ENCODE assay signal across 14 mouse cellular contexts in the genomic region with DNA sequence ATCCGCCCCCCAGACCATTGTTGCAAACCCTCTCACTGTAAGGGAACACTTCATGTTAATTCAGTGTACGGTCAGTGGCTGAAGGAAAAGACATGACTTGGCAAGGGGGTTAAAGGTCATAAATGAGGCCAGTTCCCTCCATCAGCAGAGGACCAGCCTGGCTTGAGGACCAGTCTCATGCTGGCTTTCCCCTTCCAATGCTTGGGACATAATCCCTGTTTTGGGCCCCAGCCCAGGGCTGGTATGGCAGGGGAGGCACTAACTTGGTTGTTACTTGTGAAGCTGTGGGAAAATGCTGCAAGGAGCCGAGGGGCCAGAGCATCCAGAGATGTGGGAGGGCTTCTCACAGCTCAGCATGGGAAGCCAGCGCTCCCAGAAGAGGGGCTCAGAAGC. TPM values are rescaled to one million over a fixed set of nuclear protein-coding genes. Genes with fewer than 3 reads are reported as not detected.
DNase-seq lines count a peak whose midpoint lies in the region; ATAC-seq and TF ChIP-seq lines count a peak whose summit lies in the region.
"Had no signal": no experiment of that assay in that cellular context is flagged by ENCODE, and none has a peak within 500 bp of the region (broad histone marks: within the 10 kb centered on the region; RNA-seq: fewer than 3 reads in every experiment).

No protein-coding gene starts in this region.

- 71% methylated on average over 4 of the region's 4 CpGs for WGBS in heart, embryonic 13.5 days
- 54% methylated on average over 4 of the region's 4 CpGs for WGBS in liver, embryonic 13.5 days (ENCODE audit: insufficient replicate concordance)
- 68% methylated on average over 4 of the region's 4 CpGs for WGBS in liver, embryonic 11.5 days
- 68% methylated on average over 4 of the region's 4 CpGs for WGBS in liver, postnatal 0 days (ENCODE audit: insufficient replicate concordance)

- H3K9me3 ChIP-seq in heart, embryonic 13.5 days = no peaks in the 10 kb centered on the region
- no peaks in the 10 kb centered on the region for H3K9me3 ChIP-seq in liver, embryonic 13.5 days (replicated peaks)
- no peaks in the 10 kb centered on the region for H3K9me3 ChIP-seq in liver, embryonic 11.5 days (ENCODE audit: control insufficient read depth, low read length)
- H3K9me3 ChIP-seq in liver, postnatal 0 days (ENCODE audit: low read length) = no peaks in the 10 kb centered on the region
- H3K9me3 ChIP-seq: limb, embryonic 10.5 days; stomach, embryonic 15.5 days had no signal

- peak overlapping the region; percentile 54; the same call in 1 of the 2 replicates for H3K27ac ChIP-seq in heart, embryonic 13.5 days (replicated peaks)
- H3K27ac ChIP-seq in liver, embryonic 13.5 days = 0 out of 2 replicates have a peak overlapping the region, but pooled peaks have one; percentile 58
- no peak overlapping the region for H3K27ac ChIP-seq in liver, embryonic 11.5 days (ENCODE audit: low read depth, low read length)
- H3K27ac ChIP-seq in liver, postnatal 0 days (ENCODE audit: low read depth) = peak overlapping the region; percentile 37; the same call in 1 of the 2 replicates
- H3K27ac ChIP-seq: hindbrain, embryonic 14.5 days; limb, embryonic 10.5 days; stomach, embryonic 15.5 days had no signal

- peaks cover 65% of the 10 kb centered on the region for H3K4me1 ChIP-seq in heart, embryonic 13.5 days
- H3K4me1 ChIP-seq in liver, embryonic 13.5 days (replicated peaks) = peaks cover 78% of the 10 kb centered on the region
- peaks cover 43% of the 10 kb centered on the region for H3K4me1 ChIP-seq in liver, embryonic 11.5 days (replicated peaks; ENCODE audit: control insufficient read depth, insufficient read depth, low read length)
- H3K4me1 ChIP-seq in liver, postnatal 0 days (ENCODE audit: insufficient read depth) = peaks cover 55% of the 10 kb centered on the region

- no peak for ATAC-seq in heart, embryonic 13.5 days (ENCODE audit: extremely low read depth, insufficient number of reproducible peaks, low FRiP score, low TSS enrichment)
- no peak for ATAC-seq in liver, embryonic 13.5 days (ENCODE audit: low read depth)
- no peak for ATAC-seq in liver, embryonic 11.5 days (replicated peaks; ENCODE audit: low FRiP score)
- ATAC-seq in liver, postnatal 0 days = no peak
- ATAC-seq in erythroid progenitor cell, adult 5-6 weeks (replicated peaks; ENCODE audit: low FRiP score, poor library complexity, severe bottlenecking) = no peak
- ATAC-seq: Patski had no signal

- no peak overlapping the region for H3K4me2 ChIP-seq in heart, embryonic 13.5 days
- peak overlapping the region; percentile 58 for H3K4me2 ChIP-seq in liver, embryonic 13.5 days
- H3K4me2 ChIP-seq in liver, embryonic 11.5 days = no peak overlapping the region
- H3K4me2 ChIP-seq in liver, postnatal 0 days (ENCODE audit: low read depth, low read length) = peak overlapping the region; percentile 1; the same call in 1 of the 2 replicates
- H3K4me2 ChIP-seq: hindbrain, embryonic 14.5 days; lung, embryonic 14.5 days; stomach, embryonic 15.5 days had no signal

- no peak for DNase-seq in heart, adult 18-20 months
- no peak for DNase-seq in liver, embryonic 13.5 days
- DNase-seq in liver, embryonic 11.5 days (ENCODE audit: low spot score) = no peak
- DNase-seq in cerebellum, postnatal 14 days = peak; percentile 39 to 45
- DNase-seq in liver, postnatal 0 days = no peak
- DNase-seq: layer of hippocampus, adult 9-11 months; lung, embryonic 14.5 days; thymus, postnatal 14 days had no signal

- no peaks in the 10 kb centered on the region for H3K27me3 ChIP-seq in heart, embryonic 13.5 days (replicated peaks)
- no peaks in the 10 kb centered on the region for H3K27me3 ChIP-seq in liver, embryonic 13.5 days
- H3K27me3 ChIP-seq in liver, embryonic 11.5 days (replicated peaks; ENCODE audit: control insufficient read depth, insufficient read depth, low read length) = no peaks in the 10 kb centered on the region
- H3K27me3 ChIP-seq in liver, postnatal 0 days (ENCODE audit: insufficient read depth, low read length) = no peaks in the 10 kb centered on the region
- H3K27me3 ChIP-seq: Patski; stomach, embryonic 15.5 days had no signal

- H3K4me3 ChIP-seq in heart, embryonic 13.5 days = no peak overlapping the region
- H3K4me3 ChIP-seq in liver, embryonic 13.5 days (replicated peaks) = no peak overlapping the region
- H3K4me3 ChIP-seq in liver, embryonic 11.5 days (ENCODE audit: low read depth, low read length) = no peak overlapping the region
- H3K4me3 ChIP-seq in liver, postnatal 0 days (ENCODE audit: low read depth, low read length) = no peak overlapping the region; the same call in 1 of the 2 replicates
- H3K4me3 ChIP-seq: limb, embryonic 10.5 days; stomach, embryonic 15.5 days had no signal

- H3K9ac ChIP-seq in heart, embryonic 13.5 days = no peak overlapping the region
- H3K9ac ChIP-seq in liver, embryonic 13.5 days = no peak overlapping the region
- no peak overlapping the region for H3K9ac ChIP-seq in liver, embryonic 11.5 days (ENCODE audit: low read depth, low read length)
- H3K9ac ChIP-seq in liver, postnatal 0 days (replicated peaks) = no peak overlapping the region
- H3K9ac ChIP-seq: hindbrain, embryonic 14.5 days; lung, embryonic 14.5 days; stomach, embryonic 15.5 days had no signal

- no peak for TF ChIP-seq EP300 in liver, postnatal 0 days (IDR thresholded peaks at IDR 0.05; ENCODE audit: low read depth)

- H3K36me3 ChIP-seq in heart, embryonic 13.5 days = no peaks in the 10 kb centered on the region
- no peaks in the 10 kb centered on the region for H3K36me3 ChIP-seq in liver, embryonic 13.5 days
- H3K36me3 ChIP-seq in liver, embryonic 11.5 days (ENCODE audit: control insufficient read depth, insufficient read depth, low read length) = no peaks in the 10 kb centered on the region
- no peaks in the 10 kb centered on the region for H3K36me3 ChIP-seq in liver, postnatal 0 days (replicated peaks; ENCODE audit: insufficient read depth, low read length)
- H3K36me3 ChIP-seq: limb, embryonic 10.5 days; stomach, embryonic 15.5 days had no signal

- no peak for TF ChIP-seq CTCF in liver, postnatal 0 days (IDR thresholded peaks at IDR 0.05; ENCODE audit: low read depth)

RNA-seq across cellular contexts. Expression of a gene that starts 23.8 kb away (rescaled TPM):
- polyA plus RNA-seq in heart, embryonic 13.5 days (2015; fragmentation: Nextera tagmentation; extraction: Ambion mirVana) = 11.5 and 11.7 TPM in 2 replicates
- 1 to 10 TPM; 4.6 to 6.3 TPM for total RNA-seq in heart, adult 18-20 months (2021)
- polyA plus RNA-seq in liver, embryonic 13.5 days (2015; fragmentation: Nextera tagmentation; extraction: Ambion mirVana) = 2.7 and 3.0 TPM in 2 replicates
- polyA plus RNA-seq in liver, embryonic 11.5 days (2014; fragmentation: Nextera tagmentation; extraction: Ambion mirVana) = 6.7 and 9.3 TPM in 2 replicates
- 7.2 and 8.8 TPM in 2 replicates for polyA plus RNA-seq in liver, postnatal 0 days (2015; fragmentation: Nextera tagmentation; extraction: Ambion mirVana)
- total RNA-seq in erythroid progenitor cell, adult 5-6 weeks (2015; ENCODE audit: low replicate concordance) = 25.2 and 43.2 TPM in 2 replicates
- total RNA-seq in erythroid progenitor cell, adult 5-6 weeks (2017; ENCODE audit: low replicate concordance) = 3.3 and 6.9 TPM in 2 replicates

Comparison
In these comparisons a context has a peak if more than half of its experiments do, and no peak if none do; other contexts are left out.
1. H3K4me2 ChIP-seq: peak in liver, embryonic 13.5 days (single experiment) and liver, postnatal 0 days (single experiment); none in heart, embryonic 13.5 days (single experiment) and liver, embryonic 11.5 days (single experiment).
2. DNase-seq: peak in cerebellum, postnatal 14 days (2 of 2); none in heart, adult 18-20 months (0 of 2), liver, embryonic 13.5 days (single experiment), liver, embryonic 11.5 days (single experiment) and liver, postnatal 0 days (single experiment).